Mouse (Mus musculus): ENCODE measurements around the gene Adamts9. TPM values are rescaled to one million over a fixed set of nuclear protein-coding genes. Genes with fewer than 3 reads are reported as not detected.

The Adamts9 gene
- polyA plus RNA-seq, 1 experiment = 1.4 TPM

DNA sequence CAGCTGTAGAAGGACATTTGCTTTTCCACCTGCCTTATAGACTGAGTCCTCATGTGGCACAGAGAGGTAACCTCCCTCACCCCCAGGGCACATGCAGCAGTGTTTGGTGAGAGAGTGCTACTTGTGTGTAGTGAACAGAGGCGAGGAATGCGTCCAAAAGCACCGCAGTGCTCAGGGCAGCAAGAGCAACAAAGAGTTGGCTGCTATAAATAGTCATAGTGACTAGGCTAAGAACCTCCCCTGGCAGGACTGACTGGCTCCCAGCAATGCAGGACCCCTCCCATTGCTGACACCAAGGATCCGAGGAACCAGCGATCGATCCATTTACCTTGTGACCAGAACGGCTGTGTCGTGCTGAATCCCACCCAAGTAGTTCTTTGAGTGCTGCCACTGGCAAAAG lies 33.9 kb downstream of the Adamts9 start:
- H3K27ac ChIP-seq (ENCODE audit: control insufficient read depth, insufficient read depth, low read depth, low read length, poor library complexity) = no peak overlapping the region
- 89% methylated on average over 8 of the region's 8 CpGs for WGBS
- TF ChIP-seq POLR2A (IDR thresholded peaks at IDR 0.05; ENCODE audit: borderline replicate concordance, control insufficient read depth, low read depth, low read length) (no peak), CTCF (IDR thresholded peaks at IDR 0.05; ENCODE audit: control insufficient read depth, insufficient read depth, low read length) (no peak)
- H3K4me1 ChIP-seq (ENCODE audit: control insufficient read depth, insufficient read depth, low read length) = no peaks in the 10 kb centered on the region
- no peak overlapping the region for H3K4me3 ChIP-seq (replicated peaks; ENCODE audit: control insufficient read depth, low read depth, low read length)

DNA sequence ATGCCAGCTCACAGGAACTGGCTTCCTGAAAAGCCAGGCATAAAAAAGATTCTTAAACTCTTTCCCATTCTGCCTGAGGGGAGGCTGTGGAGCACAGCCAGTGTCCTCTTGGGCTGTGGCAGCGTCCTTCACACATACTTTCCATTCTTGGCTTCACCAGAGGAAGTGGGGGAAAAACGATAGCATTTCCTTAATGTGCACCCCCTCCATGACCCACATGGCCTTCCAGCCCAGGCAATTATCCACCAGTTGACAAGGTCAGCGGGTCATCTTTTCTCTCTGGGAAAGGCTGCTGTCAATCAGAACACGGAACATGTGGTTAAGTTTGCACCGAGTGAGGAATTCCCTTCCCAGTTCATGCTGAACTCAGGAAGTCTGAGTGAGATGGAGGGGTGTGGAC lies 37.4 kb downstream of the Adamts9 start:
- TF ChIP-seq POLR2A (IDR thresholded peaks at IDR 0.05; ENCODE audit: borderline replicate concordance, control insufficient read depth, low read depth, low read length) (no peak), CTCF (IDR thresholded peaks at IDR 0.05; ENCODE audit: control insufficient read depth, insufficient read depth, low read length) (no peak)
- no peak overlapping the region for H3K27ac ChIP-seq (ENCODE audit: control insufficient read depth, insufficient read depth, low read depth, low read length, poor library complexity)
- 13% methylated on average over 5 of the region's 5 CpGs for WGBS
- no peak overlapping the region for H3K4me3 ChIP-seq (replicated peaks; ENCODE audit: control insufficient read depth, low read depth, low read length)
- no peaks in the 10 kb centered on the region for H3K4me1 ChIP-seq (ENCODE audit: control insufficient read depth, insufficient read depth, low read length)

DNA sequence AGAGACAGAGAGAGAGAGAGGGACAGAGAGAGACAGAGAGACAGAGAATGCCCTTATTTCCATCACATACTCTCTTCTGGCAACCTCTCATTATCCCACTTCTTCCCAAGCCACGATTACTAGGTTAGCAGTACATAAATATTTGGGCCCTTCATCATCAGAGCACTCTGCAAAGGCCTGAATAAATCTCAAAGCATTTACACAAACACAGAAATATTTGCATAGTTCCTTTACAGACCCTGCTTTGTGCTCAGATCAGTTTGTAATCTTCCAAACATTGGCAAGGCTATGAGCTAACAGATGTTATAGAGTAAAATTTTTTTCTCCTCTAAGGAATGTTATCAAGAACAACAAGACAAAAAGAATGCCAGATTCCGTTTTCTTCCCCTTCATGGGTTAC lies 38.8 kb downstream of the Adamts9 start:
- Histone ChIP-seq H3K4me1 (ENCODE audit: control insufficient read depth, insufficient read depth, low read length) (no peaks in the 10 kb centered on the region), H3K27ac (ENCODE audit: control insufficient read depth, insufficient read depth, low read depth, low read length, poor library complexity) (no peak overlapping the region), H3K4me3 (replicated peaks; ENCODE audit: control insufficient read depth, low read depth, low read length) (no peak overlapping the region)
- no peak for TF ChIP-seq POLR2A (IDR thresholded peaks at IDR 0.05; ENCODE audit: borderline replicate concordance, control insufficient read depth, low read depth, low read length)
- no peak for TF ChIP-seq CTCF (IDR thresholded peaks at IDR 0.05; ENCODE audit: control insufficient read depth, insufficient read depth, low read length)
- 59% methylated on average over 2 of the region's 2 CpGs for WGBS

DNA sequence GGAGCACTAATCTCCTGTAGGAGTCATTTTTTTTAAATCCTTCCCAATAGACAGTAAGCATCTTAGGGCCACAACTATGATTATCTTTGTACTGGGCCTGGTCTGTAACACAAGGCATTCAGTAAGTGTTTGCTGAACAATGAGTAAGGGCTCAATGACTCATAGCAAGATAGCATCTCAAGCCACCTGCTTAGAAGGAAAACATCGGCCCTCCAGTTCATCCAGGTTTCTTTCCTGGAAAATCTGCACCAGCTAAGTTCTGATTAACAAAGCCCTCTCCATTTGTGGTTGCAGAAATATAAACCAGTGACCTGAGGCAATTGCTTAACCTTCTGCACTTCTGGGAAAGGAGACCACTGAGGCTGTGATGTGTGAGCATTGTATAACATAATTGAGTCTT lies 39.3 kb downstream of the Adamts9 start:
- H3K4me1 ChIP-seq (ENCODE audit: control insufficient read depth, insufficient read depth, low read length) = no peaks in the 10 kb centered on the region
- H3K27ac ChIP-seq (ENCODE audit: control insufficient read depth, insufficient read depth, low read depth, low read length, poor library complexity) = no peak overlapping the region
- no peak overlapping the region for H3K4me3 ChIP-seq (replicated peaks; ENCODE audit: control insufficient read depth, low read depth, low read length)
- TF ChIP-seq CTCF (IDR thresholded peaks at IDR 0.05; ENCODE audit: control insufficient read depth, insufficient read depth, low read length) (no peak), POLR2A (IDR thresholded peaks at IDR 0.05; ENCODE audit: borderline replicate concordance, control insufficient read depth, low read depth, low read length) (no peak)
- WGBS = 59% methylated on average over 1 of the region's 1 CpGs

DNA sequence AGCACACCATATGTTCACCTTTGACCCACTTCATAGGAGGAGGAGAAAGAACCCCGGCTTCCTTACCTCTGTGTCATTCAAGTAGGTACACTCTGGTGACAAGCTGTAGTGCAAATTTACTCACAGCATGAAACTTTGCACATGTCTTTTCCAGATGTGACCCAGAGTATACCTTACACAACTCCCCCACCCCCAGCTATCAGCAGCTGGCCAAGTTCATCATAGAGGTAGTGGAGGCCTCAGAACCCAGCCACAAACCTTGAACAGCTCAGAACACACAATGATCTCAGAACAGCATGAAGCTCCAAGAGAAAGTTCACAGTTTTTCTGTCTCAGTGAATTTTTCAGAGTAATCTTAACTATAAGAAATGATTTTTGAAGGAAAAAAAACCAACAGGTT lies 51.8 kb downstream of the Adamts9 start:
- no peak overlapping the region for H3K4me3 ChIP-seq (replicated peaks; ENCODE audit: control insufficient read depth, low read depth, low read length)
- no peak overlapping the region for H3K27ac ChIP-seq (ENCODE audit: control insufficient read depth, insufficient read depth, low read depth, low read length, poor library complexity)
- no peaks in the 10 kb centered on the region for H3K4me1 ChIP-seq (ENCODE audit: control insufficient read depth, insufficient read depth, low read length)
- WGBS = 82% methylated on average over 1 of the region's 1 CpGs
- TF ChIP-seq POLR2A (IDR thresholded peaks at IDR 0.05; ENCODE audit: borderline replicate concordance, control insufficient read depth, low read depth, low read length) (no peak), CTCF (IDR thresholded peaks at IDR 0.05; ENCODE audit: control insufficient read depth, insufficient read depth, low read length) (no peak)

DNA sequence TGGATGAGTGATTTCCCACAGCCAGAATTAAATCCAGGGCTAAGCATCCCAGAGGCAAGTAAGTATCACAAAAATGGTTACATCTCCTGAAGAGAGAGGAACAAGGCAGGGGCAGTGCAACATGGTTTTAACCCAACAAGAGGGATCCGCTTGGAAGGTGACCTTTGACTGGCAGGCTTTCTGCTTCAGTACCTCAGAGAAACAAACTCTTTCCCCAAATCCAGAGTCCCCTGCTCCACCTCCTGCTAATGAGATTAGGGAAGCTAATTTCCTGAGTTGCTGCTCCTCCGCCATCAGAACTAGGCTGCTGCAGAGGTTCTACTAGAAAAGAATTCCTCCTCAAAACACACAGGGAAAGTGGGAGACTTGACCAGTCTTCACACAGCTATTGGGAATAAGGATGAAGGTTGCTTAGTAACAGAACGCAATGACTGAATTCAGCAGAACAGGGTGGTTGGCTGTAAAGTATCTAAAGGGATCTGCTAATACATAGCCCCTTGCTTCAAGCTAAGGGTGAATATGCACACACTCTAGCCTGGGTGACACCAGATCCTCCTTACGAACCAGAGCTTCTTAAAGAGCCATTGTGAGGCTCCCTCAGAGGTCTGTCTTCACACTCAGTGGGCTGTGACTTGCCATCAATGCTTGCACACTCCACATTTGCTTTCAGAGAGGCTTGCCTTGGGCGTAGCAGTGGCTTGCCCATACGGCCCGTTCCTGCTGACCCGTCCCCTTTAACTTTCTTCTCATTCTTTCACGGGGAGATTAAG lies 60.0 kb downstream of the Adamts9 start:
- TF ChIP-seq POLR2A (IDR thresholded peaks at IDR 0.05; ENCODE audit: borderline replicate concordance, control insufficient read depth, low read depth, low read length) = no peak
- TF ChIP-seq CTCF (IDR thresholded peaks at IDR 0.05; ENCODE audit: control insufficient read depth, insufficient read depth, low read length) = no peak
- Histone ChIP-seq H3K4me3 (replicated peaks; ENCODE audit: control insufficient read depth, low read depth, low read length) (no peak overlapping the region), H3K27ac (ENCODE audit: control insufficient read depth, insufficient read depth, low read depth, low read length, poor library complexity) (no peak overlapping the region), H3K4me1 (ENCODE audit: control insufficient read depth, insufficient read depth, low read length) (no peaks in the 10 kb centered on the region)
- WGBS = 76% methylated on average over 9 of the region's 9 CpGs

DNA sequence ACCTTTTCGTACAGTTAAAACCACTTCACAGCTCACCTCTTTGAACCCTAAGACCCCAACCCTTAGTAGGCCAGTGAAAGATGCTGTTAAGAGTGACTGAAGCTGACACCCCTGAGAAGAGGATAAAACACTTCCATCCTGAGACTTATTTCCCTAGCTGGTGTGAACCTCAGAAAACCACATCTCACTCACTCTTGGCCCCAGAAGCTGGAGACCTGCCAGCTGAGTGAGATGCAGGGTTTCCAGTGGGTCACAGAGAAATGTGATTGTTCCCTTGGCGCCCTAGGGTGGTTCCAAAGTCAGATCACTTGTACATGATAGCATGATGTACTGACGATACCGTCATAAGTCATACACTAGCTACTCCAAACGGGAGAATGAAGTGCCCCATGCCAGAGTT lies 60.8 kb downstream of the Adamts9 start:
- no peak overlapping the region for H3K27ac ChIP-seq (ENCODE audit: control insufficient read depth, insufficient read depth, low read depth, low read length, poor library complexity)
- TF ChIP-seq CTCF (IDR thresholded peaks at IDR 0.05; ENCODE audit: control insufficient read depth, insufficient read depth, low read length) (no peak), POLR2A (IDR thresholded peaks at IDR 0.05; ENCODE audit: borderline replicate concordance, control insufficient read depth, low read depth, low read length) (no peak)
- H3K4me1 ChIP-seq (ENCODE audit: control insufficient read depth, insufficient read depth, low read length) = no peaks in the 10 kb centered on the region
- no peak overlapping the region for H3K4me3 ChIP-seq (replicated peaks; ENCODE audit: control insufficient read depth, low read depth, low read length)
- 56% methylated on average over 5 of the region's 5 CpGs for WGBS

DNA sequence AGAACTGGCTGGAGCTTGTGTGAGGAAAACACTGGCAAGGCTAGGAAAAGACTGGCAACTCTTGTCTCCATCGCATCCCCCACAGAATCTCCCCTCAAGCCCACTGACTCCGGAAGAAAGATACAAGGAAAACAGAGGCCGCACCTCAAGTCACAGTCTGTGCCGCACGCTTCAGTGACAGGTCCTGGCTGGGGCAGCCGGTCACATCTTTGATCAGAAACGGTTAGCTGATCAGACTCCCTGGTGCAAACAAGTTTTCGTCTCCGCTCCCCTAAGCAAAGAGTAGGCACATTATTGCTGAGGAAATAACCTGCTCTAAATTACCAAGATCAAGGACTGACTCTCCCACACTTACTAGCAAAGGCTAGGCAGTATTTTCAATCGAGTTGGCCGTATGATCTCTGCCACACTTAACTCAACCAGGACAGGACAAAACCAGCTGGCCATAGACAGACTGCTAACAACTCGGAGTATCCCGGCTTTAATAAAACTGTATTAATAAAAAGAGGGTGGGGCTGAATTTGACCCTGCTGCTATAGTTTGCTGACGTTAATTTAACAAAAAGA lies 63.5 kb downstream of the Adamts9 start:
- Histone ChIP-seq H3K4me3 (replicated peaks; ENCODE audit: control insufficient read depth, low read depth, low read length) (no peak overlapping the region), H3K27ac (ENCODE audit: control insufficient read depth, insufficient read depth, low read depth, low read length, poor library complexity) (no peak overlapping the region), H3K4me1 (ENCODE audit: control insufficient read depth, insufficient read depth, low read length) (no peaks in the 10 kb centered on the region)
- TF ChIP-seq CTCF (IDR thresholded peaks at IDR 0.05; ENCODE audit: control insufficient read depth, insufficient read depth, low read length) (no peak), POLR2A (IDR thresholded peaks at IDR 0.05; ENCODE audit: borderline replicate concordance, control insufficient read depth, low read depth, low read length) (no peak)
- WGBS = 87% methylated on average over 14 of the region's 14 CpGs
